Mouse (Mus musculus) CH12.LX (cell line): ENCODE data around the gene Ltb. TPM values are rescaled to one million over a fixed set of nuclear protein-coding genes. Genes with fewer than 3 reads are reported as not detected.

ENCODE experiments used
- DNase-seq: peaks from one replicate; pipeline ENCODE4 v3.0.0-alpha.2; 2013; ENCODE audit errors: extremely low read depth
- H3K27ac ChIP-seq: 2 replicates; pipeline ENCODE4 v1.5.1; 2012; ENCODE audit warnings: low read depth, mild to moderate bottlenecking, control low read depth, moderate library complexity; ENCODE audit not compliant: insufficient read depth
- H3K27me3 ChIP-seq: replicated peaks from 2 replicates; pipeline ENCODE3; 2012; ENCODE audit warnings: inconsistent platforms
- H3K36me3 ChIP-seq, 2 experiments: replicated peaks in 1 of 2; 2 replicates each; pipeline versions ENCODE3 to v1.6.1; 2012; ENCODE audit warnings: inconsistent platforms in 1 of 2, low read length in 1 of 2, mild to moderate bottlenecking in 1 of 2, mixed read lengths in 1 of 2, moderate library complexity in 1 of 2; ENCODE audit not compliant: control insufficient read depth in 1 of 2, insufficient read depth in 1 of 2
- H3K4me1 ChIP-seq, 2 experiments: 2 replicates each; pipeline ENCODE4 v1.6.1; 2012; ENCODE audit warnings: inconsistent platforms in 1 of 2, moderate library complexity in 1 of 2; ENCODE audit not compliant: insufficient read depth in 2 of 2, control insufficient read depth in 1 of 2
- H3K4me2 ChIP-seq: 2 replicates; pipeline ENCODE4 v1.6.1; 2012; ENCODE audit warnings: low read depth, mild to moderate bottlenecking, control low read depth; ENCODE audit not compliant: poor library complexity, insufficient read depth, severe bottlenecking
- H3K4me3 ChIP-seq, 3 experiments: fragments of 150-350 bp in 1 of 3; sonication (generic) in 1 of 3; replicated peaks in 1 of 3; 2 replicates each; pipeline versions ENCODE3 to v1.5.1; 2011 to 2012; ENCODE audit warnings: low read depth in 2 of 3, low read length in 2 of 3, mild to moderate bottlenecking in 2 of 3, moderate library complexity in 2 of 3, control low read depth in 1 of 3, improper control_type of control experiment in 1 of 3, inconsistent platforms in 1 of 3, mixed read lengths in 1 of 3; ENCODE audit not compliant: poor library complexity in 1 of 3
- H3K79me2 ChIP-seq: replicated peaks from 2 replicates; pipeline ENCODE4 v1.6.1; 2012; ENCODE audit warnings: mild to moderate bottlenecking, moderate library complexity; ENCODE audit not compliant: control insufficient read depth, poor library complexity, insufficient read depth, severe bottlenecking; ENCODE audit errors: extremely low read depth
- H3K9ac ChIP-seq: 2 replicates; pipeline ENCODE4 v1.6.1; 2012; ENCODE audit warnings: low read depth, mild to moderate bottlenecking, control low read depth, moderate library complexity; ENCODE audit not compliant: insufficient read depth
- H3K9me3 ChIP-seq: replicated peaks from 2 replicates; pipeline ENCODE3; 2012; ENCODE audit warnings: low read length, inconsistent platforms, mixed read lengths
- BHLHE40 ChIP-seq: IDR thresholded peaks from 2 replicates; pipeline ENCODE4 v1.6.1; 2011; ENCODE audit warnings: mild to moderate bottlenecking, low read depth, low read length, improper control_type of control experiment
- CHD1 ChIP-seq: IDR thresholded peaks from 2 replicates; pipeline ENCODE4 v1.6.1; 2012; ENCODE audit warnings: low read depth, low read length, improper control_type of control experiment, inconsistent platforms
- CHD2 ChIP-seq: IDR thresholded peaks from 2 replicates; pipeline ENCODE4 v1.6.1; 2011; ENCODE audit warnings: low read length, improper control_type of control experiment
- CTCF ChIP-seq, 2 experiments: IDR thresholded peaks in 1 of 2; conservative IDR thresholded peaks in 1 of 2; 2 replicates each; pipeline ENCODE4 v1.5.1; 2011 to 2012; ENCODE audit warnings: low read depth in 2 of 2, low read length in 2 of 2, improper control_type of control experiment in 1 of 2, inconsistent platforms in 1 of 2, mild to moderate bottlenecking in 1 of 2, moderate library complexity in 1 of 2
- E2F4 ChIP-seq: IDR thresholded peaks from 2 replicates; pipeline ENCODE4 v1.6.1; 2011; ENCODE audit warnings: low read depth, low read length, improper control_type of control experiment; ENCODE audit not compliant: insufficient replicate concordance
- ELF1 ChIP-seq: IDR thresholded peaks from 2 replicates; pipeline ENCODE4 v1.6.1; 2014; ENCODE audit warnings: low read depth, mild to moderate bottlenecking, inconsistent platforms, low read length, improper control_type of control experiment
- EP300 ChIP-seq: IDR thresholded peaks from 2 replicates; pipeline ENCODE4 v1.6.1; 2011; ENCODE audit warnings: low read length, improper control_type of control experiment
- ETS1 ChIP-seq: conservative IDR thresholded peaks from 2 replicates; pipeline ENCODE4 v1.6.1; 2012; ENCODE audit warnings: low read depth, mild to moderate bottlenecking, inconsistent platforms, low read length, improper control_type of control experiment, moderate library complexity
- GABPA ChIP-seq: IDR thresholded peaks from 2 replicates; pipeline ENCODE4 v1.6.1; 2012; ENCODE audit warnings: low read depth, low read length, improper control_type of control experiment, inconsistent platforms; ENCODE audit not compliant: insufficient replicate concordance
- HCFC1 ChIP-seq: IDR thresholded peaks from 2 replicates; pipeline ENCODE4 v1.6.1; 2012; ENCODE audit warnings: low read depth, mild to moderate bottlenecking, inconsistent platforms, low read length, improper control_type of control experiment
- IRF4 ChIP-seq: IDR thresholded peaks from 2 replicates; pipeline ENCODE4 v1.6.1; 2014; ENCODE audit warnings: low read depth, mild to moderate bottlenecking, inconsistent platforms, low read length, improper control_type of control experiment
- JUN ChIP-seq: IDR thresholded peaks from 2 replicates; pipeline ENCODE4 v1.6.1; 2011; ENCODE audit warnings: low read depth, mild to moderate bottlenecking, low read length, improper control_type of control experiment, moderate library complexity; ENCODE audit not compliant: insufficient read depth
- JUND ChIP-seq: conservative IDR thresholded peaks from 2 replicates; pipeline ENCODE4 v1.6.1; 2011; ENCODE audit warnings: low read depth, low read length, improper control_type of control experiment
- KAT2A ChIP-seq: IDR thresholded peaks from 2 replicates; pipeline ENCODE4 v1.6.1; 2012; ENCODE audit warnings: low read length, improper control_type of control experiment, inconsistent platforms; ENCODE audit not compliant: insufficient replicate concordance
- MAFK ChIP-seq: IDR thresholded peaks from 2 replicates; pipeline ENCODE4 v1.6.1; 2011; ENCODE audit warnings: low read length, improper control_type of control experiment; ENCODE audit not compliant: insufficient replicate concordance
- MAX ChIP-seq: IDR thresholded peaks from 2 replicates; pipeline ENCODE4 v1.6.1; 2011; ENCODE audit warnings: low read length, improper control_type of control experiment
- MAZ ChIP-seq: IDR thresholded peaks from 2 replicates; pipeline ENCODE4 v1.6.1; 2012; ENCODE audit warnings: low read depth, mild to moderate bottlenecking, inconsistent platforms, low read length, improper control_type of control experiment, moderate library complexity
- MEF2A ChIP-seq: IDR thresholded peaks from 2 replicates; pipeline ENCODE4 v1.6.1; 2014; ENCODE audit warnings: low read depth, mild to moderate bottlenecking, inconsistent platforms, low read length, improper control_type of control experiment, borderline replicate concordance
- MXI1 ChIP-seq: IDR thresholded peaks from 2 replicates; pipeline ENCODE4 v1.6.1; 2011; ENCODE audit warnings: mild to moderate bottlenecking, low read depth, low read length, improper control_type of control experiment
- MYC ChIP-seq: IDR thresholded peaks from 2 replicates; pipeline ENCODE4 v1.6.1; 2011; ENCODE audit warnings: low read depth, mild to moderate bottlenecking, improper control_type of control experiment, low read length
- NELFE ChIP-seq: IDR thresholded peaks from 2 replicates; pipeline ENCODE4 v1.6.1; 2011; ENCODE audit warnings: low read depth, low read length, improper control_type of control experiment
- NRF1 ChIP-seq: IDR thresholded peaks from 2 replicates; pipeline ENCODE4 v1.6.1; 2014; ENCODE audit warnings: low read depth, mild to moderate bottlenecking, inconsistent platforms, low read length, improper control_type of control experiment, moderate library complexity
- PAX5 ChIP-seq: IDR thresholded peaks from 2 replicates; pipeline ENCODE4 v1.6.1; 2012; ENCODE audit warnings: low read length, inconsistent platforms, mixed read lengths
- POLR2A ChIP-seq: IDR thresholded peaks from 2 replicates; pipeline ENCODE4 v1.6.1; 2011; ENCODE audit warnings: low read depth, mild to moderate bottlenecking, improper control_type of control experiment, low read length
- POLR2AphosphoS2 ChIP-seq: IDR thresholded peaks from 2 replicates; pipeline ENCODE4 v1.6.1; 2011; ENCODE audit warnings: low read depth, low read length, improper control_type of control experiment
- RAD21 ChIP-seq: IDR thresholded peaks from 2 replicates; pipeline ENCODE4 v1.6.1; 2011; ENCODE audit warnings: low read depth, mild to moderate bottlenecking, low read length, improper control_type of control experiment, moderate library complexity
- RCOR1 ChIP-seq: conservative IDR thresholded peaks from 2 replicates; pipeline ENCODE4 v1.6.1; 2012; ENCODE audit warnings: low read depth, mild to moderate bottlenecking, inconsistent platforms, low read length, improper control_type of control experiment
- SIN3A ChIP-seq: IDR thresholded peaks from 2 replicates; pipeline ENCODE4 v1.6.1; 2012; ENCODE audit warnings: low read length, improper control_type of control experiment, inconsistent platforms
- SMC3 ChIP-seq: IDR thresholded peaks from 2 replicates; pipeline ENCODE4 v1.6.1; 2011; ENCODE audit warnings: low read depth, low read length, improper control_type of control experiment
- TBP ChIP-seq: conservative IDR thresholded peaks from 2 replicates; pipeline ENCODE4 v1.6.1; 2011; ENCODE audit warnings: low read depth, low read length, improper control_type of control experiment
- TCF12 ChIP-seq: IDR thresholded peaks from 2 replicates; pipeline ENCODE4 v1.6.1; 2014; ENCODE audit warnings: low read depth, mild to moderate bottlenecking, inconsistent platforms, low read length, improper control_type of control experiment
- UBTF ChIP-seq: IDR thresholded peaks from 2 replicates; pipeline ENCODE4 v1.6.1; 2012; ENCODE audit warnings: low read depth, mild to moderate bottlenecking, inconsistent platforms, low read length, improper control_type of control experiment, moderate library complexity
- USF1 ChIP-seq: IDR thresholded peaks from 2 replicates; pipeline ENCODE4 v1.6.1; 2014; ENCODE audit warnings: low read depth, mild to moderate bottlenecking, inconsistent platforms, low read length, improper control_type of control experiment
- USF2 ChIP-seq: conservative IDR thresholded peaks from 2 replicates; pipeline ENCODE4 v1.6.1; 2011; ENCODE audit warnings: low read depth, low read length, improper control_type of control experiment
- ZC3H11A ChIP-seq: IDR thresholded peaks from 2 replicates; pipeline ENCODE4 v1.6.1; 2012; ENCODE audit warnings: low read depth, mild to moderate bottlenecking, inconsistent platforms, low read length, improper control_type of control experiment
- ZKSCAN1 ChIP-seq: IDR thresholded peaks from 2 replicates; pipeline ENCODE4 v1.6.1; 2012; ENCODE audit warnings: low read depth, inconsistent platforms, low read length, improper control_type of control experiment, borderline replicate concordance
- ZMIZ1 ChIP-seq: IDR thresholded peaks from 2 replicates; pipeline ENCODE4 v1.6.1; 2012; ENCODE audit warnings: low read depth, mild to moderate bottlenecking, inconsistent platforms, low read length, improper control_type of control experiment
- ZNF384 ChIP-seq: IDR thresholded peaks from 2 replicates; pipeline ENCODE4 v1.6.1; 2012; ENCODE audit warnings: low read depth, low read length, improper control_type of control experiment, inconsistent platforms
- dilution Hi-C: fragments of 300-500 bp; cut with MboI; formaldehyde crosslinking; loops from 2 replicates; pipeline ENCODE4 v1.14.3; 2020; ENCODE audit warnings: low sequenced_read_pairs; ENCODE audit not compliant: extremely low pct_unique_long_range_greater_than_20kb, extremely low pct_ligation_motif_present
- in situ Hi-C: fragments of 300-500 bp; cut with MboI; formaldehyde crosslinking; loops from 3 replicates; pipeline ENCODE4 v1.14.3; 2019; ENCODE audit warnings: low sequenced_read_pairs, low pct_ligation_motif_present, low pct_unique_long_range_greater_than_20kb, mixed read lengths
- polyA plus RNA-seq: library from polyadenylated mRNA; unstranded; fragments of >175 nt; gene quantifications from 2 replicates; pipeline ENCODE4 v1.2.1, GENCODE M21; 2012; ENCODE audit warnings: low read depth; ENCODE audit not compliant: insufficient read length
- total RNA-seq, 2 experiments: library from RNA; depleted of rRNA; stranded (reverse); fragments of 300-350 nt in 1 of 2; fragments of >200 nt in 1 of 2; gene quantifications; 2 replicates each; pipeline ENCODE4 v1.2.3; 2012 to 2014

The Ltb gene
- total and polyA plus RNA-seq, 3 experiments = 150 to 263 (median 234) TPM

DNA sequence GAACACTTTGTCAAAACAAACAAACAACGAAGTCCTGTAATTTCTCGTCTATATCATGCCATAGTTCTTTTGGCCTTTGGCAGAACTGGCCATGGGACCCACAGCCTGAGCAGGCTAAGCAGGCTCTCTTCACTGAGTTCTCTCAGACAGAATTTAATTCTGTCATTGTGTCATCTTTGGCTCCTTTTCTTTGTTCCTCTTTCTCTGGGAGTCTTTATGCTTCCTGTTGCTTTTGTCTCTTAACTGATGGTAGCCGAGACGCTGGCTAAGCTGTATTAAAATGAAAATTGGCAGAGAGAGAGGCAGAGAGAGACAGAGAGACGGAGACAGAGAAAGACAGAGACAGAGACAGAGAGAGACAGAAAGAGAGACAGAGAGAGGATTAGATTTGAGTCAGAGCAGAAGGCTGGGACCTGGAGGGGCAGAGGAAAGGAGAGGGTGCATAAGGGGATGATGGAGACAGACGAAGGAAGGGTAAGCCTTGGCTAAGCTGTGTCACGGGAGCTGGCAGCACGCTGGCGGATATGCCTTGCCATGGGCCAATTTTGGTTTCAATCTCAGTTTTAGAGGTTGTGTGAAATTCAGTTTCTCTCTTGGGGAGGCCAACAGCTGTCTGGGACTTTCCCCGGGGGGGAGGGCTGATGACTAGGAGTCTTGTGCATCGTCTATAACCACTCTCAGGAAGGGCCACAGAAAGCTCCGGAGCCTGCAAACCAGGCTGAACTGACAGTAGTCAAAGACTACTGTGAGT, 15.7 kb downstream of the Ltb start:
- peaks cover 28 to 80% of the 10 kb centered on the region in 2 experiments for H3K4me1 ChIP-seq
- peak overlapping the region; percentile 97 for H3K27ac ChIP-seq
- H3K36me3 ChIP-seq = no peaks in the 10 kb centered on the region
- in situ Hi-C loops = no loop called here
- dilution Hi-C loops = no loop called here
- H3K4me3 ChIP-seq = no peak overlapping the region
- H3K79me2 ChIP-seq = no peaks in the 10 kb centered on the region
- no peaks in the 10 kb centered on the region for H3K27me3 ChIP-seq
- H3K9me3 ChIP-seq = no peaks in the 10 kb centered on the region
- TF ChIP-seq GABPA = no peak
- TF ChIP-seq MXI1 = peak; percentile 85
- TF ChIP-seq SIN3A = peak; percentile 92
- peak; percentile 46 for TF ChIP-seq POLR2A
- peak; percentile 92 for TF ChIP-seq EP300
- 0 out of 2 replicates have a peak, but pooled peaks have one; percentile 64 for TF ChIP-seq KAT2A
- peak; percentile 95 for TF ChIP-seq TCF12
- no peak for TF ChIP-seq ZKSCAN1
- TF ChIP-seq BHLHE40 = peak; percentile 99
- peak; percentile 52; the same call in 1 of the 2 replicates for TF ChIP-seq ZMIZ1
- no peak for TF ChIP-seq ZC3H11A
- peak; percentile 97 for TF ChIP-seq RCOR1
- peak; percentile 99 for TF ChIP-seq MAZ
- no peak for TF ChIP-seq PAX5
- no peak for TF ChIP-seq NELFE
- no peak; the same call in none of the 2 replicates for TF ChIP-seq RAD21
- TF ChIP-seq ELF1 = no peak
- peak; percentile 62 for TF ChIP-seq JUN
- TF ChIP-seq UBTF = 0 out of 2 replicates have a peak, but pooled peaks have one; percentile 64
- TF ChIP-seq MYC = peak; percentile 91
- TF ChIP-seq POLR2AphosphoS2 = peak; percentile 43; the same call in 1 of the 2 replicates
- TF ChIP-seq ZNF384 = peak; percentile 51
- TF ChIP-seq NRF1 = 0 out of 2 replicates have a peak, but pooled peaks have one; percentile 32
- peak; percentile 93 for TF ChIP-seq MEF2A
- no peak for TF ChIP-seq CTCF (conservative IDR thresholded peaks at IDR 0.05 in 1 of 2, IDR thresholded peaks at IDR 0.05 in 1 of 2; ENCODE audit: low read depth in 2 of 2, low read length in 2 of 2)
- TF ChIP-seq USF1 = no peak
- 0 out of 2 replicates have a peak, but pooled peaks have one; percentile 14 for TF ChIP-seq E2F4
- peak; percentile 93 for TF ChIP-seq CHD2
- no peak for TF ChIP-seq CHD1
- TF ChIP-seq SMC3 = peak; percentile 43
- peak; percentile 92 for TF ChIP-seq IRF4
- TF ChIP-seq TBP = peak; percentile 83
- TF ChIP-seq ETS1 = peak; percentile 99
- peak; percentile 82 for TF ChIP-seq MAFK
- TF ChIP-seq HCFC1 = peak; percentile 58
- TF ChIP-seq JUND = peak; percentile 70
- no peak for TF ChIP-seq USF2
- TF ChIP-seq MAX = peak; percentile 89
- peak overlapping the region; percentile 72 for H3K4me2 ChIP-seq
- peak; percentile 94 for DNase-seq
- H3K9ac ChIP-seq = peak overlapping the region; percentile 62
